Mouse (Mus musculus): ENCODE data around the gene 2210408I21Rik.
A peak's percentile ranks its signal among the peaks of the same experiment; 100 is the strongest.
"Not testable (repeated sequence)": the region's sequence is repeated elsewhere in the genome, so short reads cannot be mapped to it uniquely, and the experiment has no call there.

The 2210408I21Rik gene

GRCm38 (mm10) chr13:77134931-77135620 is at the start of gene 2210408I21Rik, which contains the start of gene Slf1:
2210408I21Rik (plus strand) TSS chr13:77135540.
Slf1 (minus strand) TSS chr13:77135473.
- DNase-seq (ENCODE audit: low read depth, low spot score), result peak; percentile 84

GRCm38 (mm10) chr13:77092876-77093275 is 42.5 kb upstream of the 2210408I21Rik start:
- DNase-seq (ENCODE audit: low read depth, low spot score), result not testable (repeated sequence)

DNA sequence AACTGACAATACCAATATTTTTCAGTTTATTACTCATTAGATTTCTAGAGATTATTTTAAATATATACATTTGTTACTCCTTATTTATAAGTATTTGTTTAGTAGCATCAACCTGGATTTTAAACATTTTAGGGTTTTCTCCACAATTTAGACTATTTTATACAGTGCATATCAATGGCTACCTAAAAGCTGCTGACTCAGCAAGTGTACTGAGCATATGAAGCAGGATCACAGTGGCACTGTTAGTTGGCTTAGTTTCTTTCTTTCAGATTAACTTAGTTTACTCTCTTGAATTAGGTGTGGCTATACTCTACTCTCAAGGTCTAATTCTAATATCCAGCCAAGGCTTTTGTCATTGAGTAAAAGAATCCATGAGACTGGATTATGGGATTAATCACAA is 27.6 kb upstream of the 2210408I21Rik start:
- no peak for DNase-seq (ENCODE audit: low read depth, low spot score)

- DNase-seq (ENCODE audit: low read depth, low spot score), result no peak
Measured at GRCm38 (mm10) chr13:77118695-77119094, 16.6 kb upstream of the 2210408I21Rik start.

DNA sequence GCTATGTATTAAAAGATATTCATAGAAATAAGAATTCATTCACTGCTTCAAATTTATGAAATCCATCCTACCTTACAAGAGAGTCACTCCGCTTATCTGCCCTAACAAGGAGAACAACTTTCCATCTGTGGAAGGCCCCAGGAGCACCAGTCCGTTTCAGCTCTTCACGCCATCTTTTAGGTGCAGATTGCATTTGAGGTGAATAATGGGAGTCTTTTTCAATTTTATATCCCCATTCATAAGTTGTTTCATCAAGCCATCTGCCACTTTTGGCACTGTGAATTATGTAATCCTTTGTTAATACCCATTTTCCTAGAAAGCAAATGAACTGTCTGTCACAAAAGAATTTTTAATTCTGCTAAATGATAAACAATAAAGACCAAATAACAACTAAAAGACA is 10.2 kb upstream of the 2210408I21Rik start:
- DNase-seq (ENCODE audit: low read depth, low spot score), result no peak

DNA sequence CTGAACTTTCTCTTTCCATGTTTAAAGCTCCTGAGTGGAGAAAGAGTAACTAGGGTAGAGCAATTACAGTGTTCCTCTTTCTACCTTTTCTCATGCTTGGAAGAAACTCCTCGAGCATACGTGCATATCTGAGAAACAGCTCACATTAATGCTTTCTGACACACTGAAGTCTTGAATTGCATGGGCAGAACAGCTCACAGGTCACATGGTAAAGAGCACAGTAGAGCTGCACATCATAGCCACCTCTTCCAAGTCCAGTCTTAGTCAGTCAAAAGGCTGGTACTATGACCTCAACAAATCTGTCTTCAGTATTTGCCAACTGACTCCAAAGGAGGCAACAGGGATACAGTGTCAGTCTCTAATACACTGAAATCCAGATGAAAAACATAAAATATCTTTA is 7.1 kb upstream of the 2210408I21Rik start:
- DNase-seq (ENCODE audit: low read depth, low spot score), result no peak

- DNase-seq (ENCODE audit: low read depth, low spot score), result no peak
Measured at GRCm38 (mm10) chr13:77131132-77131531, 4.2 kb upstream of the 2210408I21Rik start.

DNA sequence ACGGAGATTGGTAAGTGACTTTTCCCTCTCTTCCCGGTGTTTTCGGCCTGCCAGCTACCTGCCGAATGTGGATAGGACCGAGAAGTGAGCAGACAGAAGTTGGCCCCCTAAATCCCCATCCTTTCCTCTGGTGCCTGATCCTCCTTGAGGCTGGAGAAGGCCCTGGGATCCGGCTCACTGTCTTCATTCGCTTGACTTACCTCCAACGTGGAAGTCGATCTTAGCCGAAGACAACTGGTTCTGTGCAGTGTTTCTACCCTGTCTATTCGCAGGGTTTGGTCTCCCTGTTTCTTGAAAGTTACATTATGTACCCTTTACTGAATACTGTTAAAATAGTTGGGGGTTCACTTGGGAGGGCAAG is 261 bp downstream of the 2210408I21Rik start:
- DNase-seq (ENCODE audit: low read depth, low spot score), result no peak

DNA sequence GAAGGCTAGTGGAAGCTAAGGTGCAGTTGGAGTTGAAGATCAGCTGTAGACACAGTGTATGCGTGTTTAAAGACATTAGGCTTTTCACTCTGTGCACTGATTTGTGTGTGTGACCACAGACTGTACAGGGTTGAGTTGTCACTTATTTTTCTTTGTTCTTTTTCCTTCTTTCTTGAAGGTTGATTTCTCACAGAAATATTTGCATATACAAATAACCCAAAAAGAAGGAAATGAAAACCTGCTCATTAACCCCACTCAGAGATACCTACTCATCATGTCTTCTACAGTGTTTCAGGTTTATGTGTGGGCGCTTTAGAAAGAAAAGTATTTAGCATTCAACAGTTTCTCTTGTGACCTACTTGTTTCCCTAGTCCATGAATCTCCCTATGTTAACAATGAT is 5.5 kb downstream of the 2210408I21Rik start:
- DNase-seq (ENCODE audit: low read depth, low spot score), result no peak

- DNase-seq (ENCODE audit: low read depth, low spot score), result no peak
Measured at GRCm38 (mm10) chr13:77177931-77178330, 42.6 kb downstream of the 2210408I21Rik start.

DNA sequence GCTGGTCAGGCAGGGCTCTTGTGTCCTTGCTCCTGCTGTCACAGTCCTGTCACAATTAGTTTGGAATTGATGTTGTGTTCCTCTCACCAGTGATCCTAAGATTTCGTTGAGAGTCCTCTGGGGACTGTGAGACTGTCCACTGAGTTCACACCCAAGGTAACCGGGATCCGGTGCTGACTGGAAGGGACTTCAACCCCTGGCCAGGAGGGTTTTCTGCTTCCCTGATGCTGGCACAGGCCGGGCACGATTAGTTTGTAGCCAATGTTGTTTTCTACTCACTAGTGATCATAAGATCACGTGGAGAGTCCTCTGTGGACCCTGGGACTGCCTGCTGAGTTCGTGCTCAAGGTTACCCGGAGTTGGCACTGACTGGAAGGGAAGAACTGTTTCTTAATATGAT is 55.3 kb downstream of the 2210408I21Rik start:
- no peak for DNase-seq (ENCODE audit: low read depth, low spot score)

DNA sequence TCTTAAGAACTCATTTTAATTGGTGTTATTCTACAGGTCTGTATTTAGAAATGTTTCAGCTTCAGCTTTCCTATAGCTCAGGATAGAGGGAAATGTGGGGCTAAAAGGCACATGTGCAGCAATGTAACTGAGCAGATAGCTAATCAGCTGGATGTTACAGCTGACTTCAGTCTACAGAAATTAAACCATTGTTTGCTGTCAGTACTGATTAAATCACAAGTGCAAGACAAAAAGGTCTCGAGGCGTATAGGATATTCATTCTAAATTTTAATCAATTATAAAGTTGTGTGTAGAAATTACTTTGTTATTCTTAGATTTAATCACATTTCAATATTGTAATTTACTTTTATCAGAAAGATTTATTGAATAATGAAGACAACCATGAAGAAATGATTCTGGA is 56.9 kb downstream of the 2210408I21Rik start:
- DNase-seq (ENCODE audit: low read depth, low spot score), result no peak

DNA sequence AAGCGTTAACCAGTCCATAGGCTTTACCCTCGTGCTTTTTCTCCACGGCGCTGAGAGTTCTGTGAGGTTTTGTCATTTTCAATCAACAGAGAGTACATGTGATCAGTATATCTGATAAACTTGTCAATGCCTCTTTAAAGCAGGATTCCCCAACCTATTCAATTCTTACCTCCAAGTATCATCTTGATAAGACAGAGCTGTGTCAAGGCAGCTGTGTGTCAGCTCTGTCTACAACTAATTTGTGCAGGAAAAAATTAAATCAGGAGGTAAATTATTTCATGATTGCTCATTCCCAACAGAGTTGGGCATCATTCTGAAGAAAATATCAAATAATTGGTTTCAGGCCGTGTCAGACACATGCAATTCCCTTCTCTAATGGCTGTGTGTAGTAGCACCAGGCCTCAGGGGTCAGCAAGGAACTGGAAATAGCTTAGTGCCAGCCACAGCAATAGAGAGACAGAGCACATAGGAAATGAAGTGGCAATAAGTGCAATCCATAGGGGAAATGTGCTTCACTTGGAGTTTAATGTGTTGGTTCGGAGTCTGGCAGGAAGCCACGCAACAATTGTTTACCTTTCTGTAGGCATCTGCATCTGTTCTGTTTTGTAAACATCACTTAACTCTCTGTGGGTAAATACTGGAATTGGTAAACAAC is 73.6 kb downstream of the 2210408I21Rik start:
- DNase-seq (ENCODE audit: low read depth, low spot score), result no peak

- DNase-seq (ENCODE audit: low read depth, low spot score), result no peak
Measured at GRCm38 (mm10) chr13:77213196-77213595, 77.9 kb downstream of the 2210408I21Rik start.

- DNase-seq (ENCODE audit: low read depth, low spot score), result no peak
Measured at GRCm38 (mm10) chr13:77215460-77215859, 80.1 kb downstream of the 2210408I21Rik start.

DNA sequence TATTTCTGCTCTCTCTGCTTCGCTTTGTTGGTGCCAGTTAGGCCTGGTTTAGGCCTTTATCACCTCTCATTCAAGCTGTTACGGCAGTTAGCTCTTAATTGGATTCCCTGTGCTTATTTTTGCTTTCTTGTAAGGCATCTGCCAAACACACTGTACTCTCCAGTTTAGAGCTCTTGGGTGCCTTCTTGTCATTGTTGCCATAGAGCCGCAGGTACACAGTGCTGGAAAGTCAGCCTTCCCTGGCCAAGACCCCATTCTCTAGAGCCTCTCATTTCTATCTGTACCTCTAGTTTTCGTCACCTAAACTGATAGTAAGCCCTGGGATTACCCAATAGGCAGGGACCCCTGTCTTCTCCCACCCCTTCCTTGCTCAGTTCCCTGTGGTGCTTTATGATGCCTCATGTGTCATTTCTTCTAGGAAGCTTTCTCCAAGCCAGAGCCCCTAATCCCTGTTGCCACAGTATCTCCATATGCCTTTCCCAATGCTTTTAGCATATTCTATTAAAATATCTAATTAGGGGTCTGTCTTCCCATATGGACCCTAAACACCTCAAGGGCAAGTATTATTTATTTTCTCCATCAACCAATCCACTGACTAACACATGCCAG is 82.4 kb downstream of the 2210408I21Rik start:
- no peak for DNase-seq (ENCODE audit: low read depth, low spot score)

DNA sequence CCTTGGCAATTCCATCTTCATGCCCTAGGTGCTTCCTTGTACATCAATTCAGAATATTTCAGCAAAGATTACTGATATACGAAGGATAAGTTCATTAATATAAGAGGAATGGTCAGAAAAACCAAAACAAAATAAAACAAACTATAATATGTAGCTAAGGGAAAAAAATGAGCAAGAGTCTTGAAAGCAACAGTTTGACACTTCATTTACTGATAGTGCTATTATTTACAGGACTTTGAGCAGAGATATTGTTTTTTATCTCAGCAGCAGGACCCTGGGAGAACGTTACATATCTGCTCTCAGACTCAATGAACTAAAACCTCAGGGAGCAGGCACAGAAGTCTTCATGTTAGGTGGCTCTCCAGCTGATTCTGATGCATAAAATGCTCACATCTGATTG is 85.7 kb downstream of the 2210408I21Rik start:
- DNase-seq (ENCODE audit: low read depth, low spot score), result no peak

GRCm38 (mm10) chr13:77256541-77256940 is 121.2 kb downstream of the 2210408I21Rik start:
- DNase-seq (ENCODE audit: low read depth, low spot score), result no peak

DNA sequence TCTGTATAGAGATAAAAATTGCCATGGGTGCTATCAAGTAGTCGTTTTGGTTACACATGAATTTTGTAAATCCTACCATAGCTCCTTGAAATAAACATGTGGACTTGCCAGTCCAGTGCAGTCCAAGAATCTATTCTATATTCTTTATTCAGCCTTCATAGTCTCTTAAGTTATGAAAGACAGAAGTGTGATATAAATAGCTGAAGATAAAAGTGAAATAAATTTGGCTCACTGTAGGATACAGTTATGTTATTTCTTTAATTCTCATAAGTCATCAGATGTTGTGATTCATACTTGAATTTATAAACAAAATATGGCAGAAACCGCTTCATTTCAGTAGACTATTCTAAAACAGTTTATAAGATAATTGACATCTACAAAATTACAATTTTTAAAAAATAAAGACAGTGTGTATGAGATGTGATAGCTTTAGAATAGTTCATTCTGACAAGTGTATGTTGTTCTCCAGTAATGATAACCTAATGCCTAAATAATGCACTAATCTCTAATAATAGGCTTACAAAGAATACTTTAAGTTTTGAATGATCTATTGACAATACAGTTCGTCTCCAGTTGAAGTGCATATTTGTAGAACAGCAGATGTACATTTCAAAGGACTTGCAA is 127.5 kb downstream of the 2210408I21Rik start:
- DNase-seq (ENCODE audit: low read depth, low spot score), result no peak

DNA sequence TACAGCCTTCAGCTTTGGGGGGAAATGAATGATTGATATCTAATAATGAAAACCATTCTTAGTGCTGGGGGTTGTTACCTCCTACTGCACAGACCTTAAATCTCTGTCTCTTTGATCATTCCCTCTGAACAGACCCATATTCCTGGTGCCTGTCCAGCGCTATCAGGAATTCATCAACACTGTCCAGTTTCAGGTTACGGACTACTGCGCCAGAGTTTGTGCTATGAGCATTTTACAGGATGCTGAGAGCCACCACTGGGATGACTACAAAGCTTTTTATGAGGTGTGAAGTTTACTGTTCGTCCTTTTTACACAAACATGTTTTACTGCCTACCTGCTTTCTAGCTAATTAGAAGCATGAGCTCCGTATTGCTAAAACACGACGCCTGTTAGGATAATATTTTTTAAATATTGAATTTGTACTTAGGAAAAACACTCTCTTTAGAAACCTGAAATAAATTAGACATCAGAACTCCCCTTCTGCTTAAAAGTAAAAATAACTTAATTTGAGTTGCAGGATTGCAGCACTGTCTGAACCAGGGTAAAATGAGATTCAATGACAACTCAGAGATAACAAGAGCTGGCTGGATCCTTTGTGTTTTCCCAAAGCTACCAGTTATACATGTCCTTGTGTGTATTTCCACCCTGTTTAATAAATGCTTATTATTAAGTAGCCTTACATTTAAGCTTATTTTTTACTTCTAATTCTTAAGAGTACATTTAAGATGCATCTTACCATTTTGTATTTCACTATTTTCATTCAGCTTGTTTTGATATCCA is 128.2 kb downstream of the 2210408I21Rik start:
- no peak for DNase-seq (ENCODE audit: low read depth, low spot score)

GRCm38 (mm10) chr13:77264481-77264880 is 129.1 kb downstream of the 2210408I21Rik start:
- no peak for DNase-seq (ENCODE audit: low read depth, low spot score)

Data from CD4-positive helper T cell, adult 2 months (primary cell).